8 mouse cellular contexts compared by ENCODE assay signal in the genomic region with DNA sequence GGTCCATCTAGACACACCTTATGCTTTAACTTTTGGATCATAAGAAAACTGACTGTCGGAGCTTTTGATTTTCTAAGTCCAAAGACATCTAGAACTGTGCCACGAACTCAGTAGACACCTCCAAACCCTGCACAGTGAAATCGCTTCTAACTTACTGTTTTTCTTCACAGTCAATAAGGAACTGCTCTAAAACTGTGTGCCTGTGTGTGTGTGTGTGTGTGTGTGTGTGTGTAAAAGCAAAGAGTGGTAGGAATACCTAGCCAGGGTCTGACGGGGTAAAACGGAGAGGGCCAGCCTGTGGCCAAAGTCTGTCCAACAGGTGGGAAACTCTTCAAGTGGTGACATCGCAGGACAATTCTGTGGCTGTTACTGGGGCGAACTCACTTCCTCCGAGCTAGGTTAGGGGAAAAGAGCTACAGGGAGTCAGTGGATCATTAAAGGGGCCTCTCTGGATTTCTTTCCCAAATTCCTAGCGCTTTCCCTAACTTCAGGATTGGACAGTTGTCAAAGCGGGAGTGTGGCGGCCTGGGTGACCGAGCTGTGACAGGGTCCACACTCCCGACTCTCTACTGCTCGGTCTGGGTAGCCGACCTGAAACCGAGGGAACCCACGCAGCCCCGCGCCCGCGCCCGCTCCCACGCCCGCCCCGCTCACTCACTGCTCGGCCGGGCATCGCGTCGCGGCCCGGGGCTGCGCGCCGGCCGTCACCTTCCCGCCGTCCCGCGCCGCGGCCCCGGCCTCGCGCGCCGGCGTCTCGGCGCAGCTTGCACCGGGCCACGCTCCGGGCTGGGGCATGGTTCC. TPM values are rescaled to one million over a fixed set of nuclear protein-coding genes. Genes with fewer than 3 reads are reported as not detected.
DNase-seq lines count a peak whose midpoint lies in the region; ATAC-seq and TF ChIP-seq lines count a peak whose summit lies in the region.

No protein-coding gene starts in this region.

- H3K4me3 ChIP-seq in heart, embryonic 10.5 days: peak overlapping the region; percentile 84
- H3K4me3 ChIP-seq in kidney, postnatal 0 days (replicated peaks; ENCODE audit: low read depth, low read length): peak overlapping the region; percentile 85

- peak; percentile 72; the same call in 1 of the 2 replicates for ATAC-seq in kidney, postnatal 0 days (replicated peaks; ENCODE audit: low FRiP score, low read depth)

- H3K27ac ChIP-seq in heart, embryonic 10.5 days: peak overlapping the region; percentile 89
- H3K27ac ChIP-seq in kidney, postnatal 0 days: peak overlapping the region; percentile 69; the same call in 1 of the 2 replicates

- H3K27me3 ChIP-seq in heart, embryonic 10.5 days (ENCODE audit: insufficient read depth, poor library complexity, severe bottlenecking): no peaks in the 10 kb centered on the region
- no peaks in the 10 kb centered on the region for H3K27me3 ChIP-seq in kidney, postnatal 0 days (ENCODE audit: insufficient read depth, low read length)

- DNase-seq in ovary, postnatal 14 days (ENCODE audit: low spot score): peak; percentile 5
- no peak for DNase-seq in ovary, adult 18-20 months (ENCODE audit: low spot score)
- DNase-seq in adipocyte (ENCODE audit: low spot score): peak; percentile 30
- peak; percentile 75 for DNase-seq in heart, embryonic 10.5 days (ENCODE audit: low spot score)
- peak; percentile 52 for DNase-seq in kidney, postnatal 0 days (ENCODE audit: low spot score)
- peak; percentile 12 for DNase-seq in mesoderm, embryonic 11.5 days (ENCODE audit: low read depth, low spot score)
- no peak for DNase-seq in left cerebral cortex, adult 11 months (ENCODE audit: low spot score)
- no peak for DNase-seq in left cerebral cortex, postnatal 4 days

- peak overlapping the region; percentile 78 for H3K9ac ChIP-seq in kidney, postnatal 0 days (ENCODE audit: low read depth, low read length)

- WGBS in heart, embryonic 10.5 days: 2% methylated on average over 53 of the region's 53 CpGs
- 1% methylated on average over 34 of the region's 53 CpGs for WGBS in kidney, postnatal 0 days

- intact Hi-C loops in left cerebral cortex, postnatal 4 days (cut with DNase I): no loop called here

- no peak for TF ChIP-seq CTCF in kidney, postnatal 0 days (IDR thresholded peaks at IDR 0.05; ENCODE audit: low read depth)

- peaks cover 12% of the 10 kb centered on the region; the same call in 1 of the 2 replicates for H3K36me3 ChIP-seq in heart, embryonic 10.5 days
- 0 out of 2 replicates have a peak, but pooled peaks cover 3% of the 10 kb centered on the region for H3K36me3 ChIP-seq in kidney, postnatal 0 days (ENCODE audit: insufficient read depth, low read length)

- H3K9me3 ChIP-seq in heart, embryonic 10.5 days: no peaks in the 10 kb centered on the region
- H3K9me3 ChIP-seq in kidney, postnatal 0 days (replicated peaks; ENCODE audit: low read length): no peaks in the 10 kb centered on the region

- H3K4me2 ChIP-seq in kidney, postnatal 0 days (ENCODE audit: low read length): peak overlapping the region; percentile 75

- H3K4me1 ChIP-seq in heart, embryonic 10.5 days: peaks cover 38% of the 10 kb centered on the region
- peaks cover 5% of the 10 kb centered on the region for H3K4me1 ChIP-seq in kidney, postnatal 0 days (replicated peaks; ENCODE audit: insufficient read depth, low read length)

RNA-seq across cellular contexts. Expression of a gene that starts 0.5 kb away (rescaled TPM):
- polyA plus RNA-seq in heart, embryonic 10.5 days (2016; fragmentation: Nextera tagmentation; extraction: Ambion mirVana): 25.0 and 28.3 TPM in 2 replicates
- 37.6 and 41.1 TPM in 2 replicates for polyA plus RNA-seq in kidney, postnatal 0 days (2015; fragmentation: Nextera tagmentation; extraction: Ambion mirVana)
- total RNA-seq in left cerebral cortex, postnatal 4 days (2021): 10 to 100 TPM; 25.4 to 27.0 TPM

RNA-seq across cellular contexts. Expression of a gene that starts 51.4 kb away (rescaled TPM):
- polyA plus RNA-seq in heart, embryonic 10.5 days (2016; fragmentation: Nextera tagmentation; extraction: Ambion mirVana): 3.9 and 4.2 TPM in 2 replicates
- polyA plus RNA-seq in kidney, postnatal 0 days (2015; fragmentation: Nextera tagmentation; extraction: Ambion mirVana): 27.2 and 28.4 TPM in 2 replicates
- 10 to 100 TPM; 13.3 to 16.0 TPM for total RNA-seq in left cerebral cortex, postnatal 4 days (2021)

Comparison
In these comparisons a context has a peak if more than half of its experiments do, and no peak if none do; other contexts are left out.
1. DNase-seq: peak in ovary, postnatal 14 days (single experiment), adipocyte (single experiment), heart, embryonic 10.5 days (single experiment), kidney, postnatal 0 days (single experiment) and mesoderm, embryonic 11.5 days (single experiment); none in ovary, adult 18-20 months (single experiment), left cerebral cortex, adult 11 months (single experiment) and left cerebral cortex, postnatal 4 days (single experiment).